Mouse (Mus musculus): ENCODE measurements around the gene Zfp362.
A peak's percentile ranks its signal among the peaks of the same experiment; 100 is the strongest.

The Zfp362 gene

DNA sequence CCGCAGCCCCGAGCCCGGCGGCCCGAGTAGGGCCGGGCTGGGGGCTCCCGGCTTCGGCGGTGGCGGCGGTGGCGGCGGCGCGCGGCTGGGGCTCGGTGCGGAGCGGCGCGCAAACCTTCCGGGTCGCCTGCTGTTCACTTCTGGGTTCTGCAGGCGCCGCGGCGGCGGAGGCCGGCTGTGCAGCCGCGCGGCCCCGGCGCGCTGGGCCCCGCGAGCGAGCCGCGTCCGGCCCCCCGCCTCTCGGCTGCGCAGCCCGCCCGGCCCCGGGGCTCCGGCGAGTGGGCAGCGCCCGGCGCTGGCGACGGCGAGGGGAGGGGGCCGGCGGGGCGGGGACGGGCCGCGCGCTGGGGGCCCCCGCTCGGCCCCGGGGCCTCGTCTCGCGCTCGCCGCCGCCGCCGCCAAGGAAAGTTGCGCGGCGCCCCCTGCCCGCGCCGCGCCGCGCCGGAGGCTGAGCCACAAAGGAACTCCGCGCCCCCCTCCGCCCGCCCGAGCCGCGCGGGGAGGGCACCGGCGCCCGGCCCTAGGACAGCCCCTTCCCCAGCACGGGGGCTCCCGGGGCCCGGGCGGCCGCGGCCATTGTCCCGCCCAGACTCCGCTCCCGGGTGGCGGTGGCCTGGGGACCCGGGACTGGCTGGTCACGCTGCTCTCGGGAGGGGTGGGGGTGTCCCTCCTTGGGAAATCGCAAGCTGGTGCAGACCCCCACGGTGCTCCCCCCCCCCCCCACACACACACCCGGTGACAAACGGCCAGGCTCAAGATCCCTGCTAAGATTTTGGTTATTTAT, at the start of gene Zfp362:
Gene Zfp362, minus strand, starts transcription at position 3 of the 784 bp plus-strand sequence.
- DNase-seq, result peak in 1 of 2 experiments; percentile 79

DNA sequence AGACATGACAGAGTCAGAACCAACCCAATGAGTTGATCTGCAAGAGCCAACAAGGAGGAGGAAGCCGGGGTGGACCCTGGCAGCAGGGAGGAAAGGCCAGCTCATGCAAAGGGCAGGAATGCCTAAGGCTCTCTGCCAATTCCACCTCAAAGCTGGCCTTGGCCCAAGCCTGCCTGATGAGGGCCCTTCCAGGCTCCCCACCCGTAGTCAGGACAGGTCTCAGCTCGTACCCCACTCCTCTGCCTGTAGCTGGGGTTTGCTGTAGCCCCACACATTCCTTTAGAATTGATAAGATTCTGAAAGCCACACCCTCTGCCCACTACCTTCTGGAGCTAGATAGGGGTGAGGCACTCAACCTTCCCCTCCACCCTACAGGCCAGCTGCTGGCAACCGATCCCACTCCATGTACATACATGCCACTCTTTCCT, 49.8 kb upstream of the Zfp362 start:
- DNase-seq, result peak; percentile 89

DNA sequence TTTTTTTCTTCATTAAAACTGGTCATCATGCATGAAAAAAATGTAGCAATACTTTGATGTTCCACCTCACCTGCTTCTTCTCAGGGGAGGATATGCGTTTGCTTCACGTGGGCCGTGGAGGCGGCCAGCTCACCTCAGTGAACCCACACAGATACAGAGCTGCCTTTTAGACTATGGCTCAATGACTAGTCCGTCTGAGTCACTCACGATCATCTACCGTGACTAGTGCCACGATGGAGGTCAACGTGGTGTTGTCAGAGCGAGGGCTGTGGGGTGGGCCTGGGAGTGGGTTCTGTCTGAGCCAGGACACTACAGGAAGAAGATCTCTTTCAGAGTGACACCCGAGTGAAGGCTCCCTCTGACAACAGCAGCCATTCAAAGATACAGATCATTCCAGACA, 47.3 kb upstream of the Zfp362 start:
- no peak for DNase-seq

DNA sequence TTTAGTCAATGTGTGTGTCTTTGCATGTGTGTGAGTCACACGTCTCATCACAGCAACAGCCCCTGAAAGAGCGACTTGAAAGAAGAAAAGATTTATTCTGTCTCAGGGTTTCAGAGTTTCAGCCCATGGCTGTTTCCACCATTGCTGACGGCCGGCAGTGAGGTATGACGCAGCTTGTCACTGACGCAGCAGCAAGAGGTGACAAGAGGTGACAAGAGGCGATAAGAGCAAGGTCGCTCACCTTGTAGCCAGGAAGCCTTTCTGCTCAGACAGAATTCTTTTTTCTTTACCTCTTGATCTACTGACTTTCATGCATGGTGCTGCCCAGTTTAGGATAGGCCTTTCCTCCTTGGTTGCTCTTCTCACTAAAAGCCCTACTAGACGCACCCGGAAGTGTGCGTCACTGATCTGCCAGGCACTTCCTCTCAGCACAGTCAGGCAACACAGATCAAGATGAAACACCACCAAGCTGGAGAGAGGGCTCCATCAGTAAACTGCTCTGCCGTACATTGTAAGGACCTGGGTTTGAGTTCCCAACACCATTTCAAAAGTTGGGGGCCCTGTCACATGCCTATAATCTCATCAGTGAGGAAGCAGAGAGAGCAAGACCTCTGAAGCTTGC, 46.5 kb upstream of the Zfp362 start:
- DNase-seq, result no peak

DNA sequence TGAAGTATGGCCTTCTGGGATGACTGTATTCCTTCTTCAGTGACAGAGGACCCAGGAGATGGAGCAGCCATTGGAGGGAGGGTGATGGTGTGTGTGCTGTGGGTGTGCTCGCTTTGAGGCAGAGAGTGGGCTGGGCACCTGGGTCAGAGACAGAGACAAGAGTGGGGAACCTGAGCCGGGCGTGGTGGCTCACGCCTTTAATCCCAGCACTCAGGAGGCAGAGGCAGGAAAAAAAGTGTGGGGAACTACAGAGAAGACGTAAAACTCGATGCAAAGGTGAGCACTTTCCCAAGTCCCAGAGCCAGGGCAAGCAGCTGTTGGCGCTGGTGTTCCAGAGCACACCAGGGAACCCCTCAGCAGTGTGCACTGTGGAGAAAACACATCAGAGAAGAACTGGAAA, 43.8 kb upstream of the Zfp362 start:
- no peak for DNase-seq

DNA sequence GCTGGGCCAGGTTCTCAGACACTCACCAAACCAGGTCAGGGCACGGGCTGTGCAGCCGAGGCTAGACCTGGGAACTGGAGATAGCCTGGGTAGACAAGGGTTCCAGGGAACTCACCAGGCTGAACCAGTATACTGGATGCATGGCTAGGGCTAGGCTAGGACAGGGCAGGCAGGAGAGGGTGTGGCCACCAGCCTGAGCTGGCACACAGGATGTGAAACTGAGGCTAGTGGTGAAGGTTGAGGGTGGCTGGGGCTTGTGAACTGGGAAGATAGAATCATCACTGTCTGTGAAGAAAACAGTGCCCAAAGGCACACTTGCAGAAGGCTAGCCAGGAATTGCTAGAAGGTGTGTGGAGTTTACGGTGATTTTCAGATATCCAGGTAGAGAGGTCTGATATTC, 43.1 kb upstream of the Zfp362 start:
- DNase-seq, result no peak

DNA sequence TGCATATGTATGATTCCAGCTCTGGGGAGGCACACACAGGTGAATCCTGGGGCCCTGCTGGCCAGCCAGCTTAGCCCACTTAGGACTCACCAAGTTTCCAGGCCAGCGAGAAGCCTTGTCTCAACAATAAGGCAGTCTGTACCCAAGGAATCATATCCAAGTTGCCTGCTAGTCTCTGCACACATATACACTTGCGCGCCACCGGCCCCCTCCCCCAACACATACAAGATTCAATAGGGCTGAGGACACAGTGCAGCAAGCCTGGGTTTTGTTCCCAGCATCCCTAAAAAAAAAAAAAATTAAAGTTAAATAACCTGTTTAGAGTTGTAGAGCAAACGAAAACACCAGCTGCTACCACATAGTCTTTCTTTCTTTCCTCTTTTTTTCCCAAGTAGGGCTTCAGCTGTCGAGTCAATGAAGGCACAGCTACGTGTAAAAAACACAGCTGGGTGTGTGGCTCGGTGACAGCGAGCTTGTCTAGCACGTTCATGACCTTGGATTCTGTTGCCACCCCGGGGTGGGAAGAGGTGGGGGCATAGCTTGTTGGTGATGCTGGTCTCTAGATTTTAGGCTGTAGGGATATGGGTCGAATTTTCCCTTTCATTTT, 39.6 kb upstream of the Zfp362 start:
- DNase-seq, result no peak

DNA sequence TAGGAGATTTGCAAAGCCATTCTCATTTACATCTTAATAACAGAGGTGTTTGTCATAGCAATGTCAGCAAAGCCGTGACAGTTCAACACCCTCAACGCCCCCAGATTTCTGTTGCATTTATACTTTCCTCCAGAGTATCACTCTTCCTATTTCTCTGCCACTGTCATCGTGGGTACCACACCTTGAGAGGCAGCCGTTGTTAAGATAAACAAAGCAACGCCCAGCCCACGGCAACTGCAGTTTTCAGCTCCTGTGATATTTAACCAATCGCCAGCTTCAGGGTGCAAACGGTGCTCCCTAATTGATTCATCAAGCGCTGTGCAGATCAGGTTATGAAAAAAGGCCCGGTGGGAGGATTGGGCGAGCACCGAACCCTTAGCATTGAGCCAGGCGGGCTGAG, 38.7 kb upstream of the Zfp362 start:
- DNase-seq, result no peak

DNA sequence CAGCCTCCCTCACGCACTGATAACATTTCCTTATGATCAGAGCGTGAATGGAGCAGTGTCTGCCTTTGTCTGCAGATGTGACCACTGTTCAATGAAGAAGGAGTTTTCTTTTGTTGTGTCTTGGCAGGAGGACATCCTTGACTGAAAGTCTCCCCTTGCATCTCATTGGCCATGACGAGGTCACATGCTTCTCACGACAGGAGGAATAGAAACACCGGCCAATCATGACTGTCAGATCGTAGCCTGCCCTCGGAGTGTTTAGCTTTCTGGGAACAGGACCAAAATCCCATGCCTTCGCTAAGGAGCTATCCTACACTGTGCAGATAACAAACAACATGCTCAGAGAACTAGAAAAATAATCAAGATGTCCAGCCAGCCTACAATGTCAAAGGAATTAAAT, 35.4 kb upstream of the Zfp362 start:
- no peak for DNase-seq

DNA sequence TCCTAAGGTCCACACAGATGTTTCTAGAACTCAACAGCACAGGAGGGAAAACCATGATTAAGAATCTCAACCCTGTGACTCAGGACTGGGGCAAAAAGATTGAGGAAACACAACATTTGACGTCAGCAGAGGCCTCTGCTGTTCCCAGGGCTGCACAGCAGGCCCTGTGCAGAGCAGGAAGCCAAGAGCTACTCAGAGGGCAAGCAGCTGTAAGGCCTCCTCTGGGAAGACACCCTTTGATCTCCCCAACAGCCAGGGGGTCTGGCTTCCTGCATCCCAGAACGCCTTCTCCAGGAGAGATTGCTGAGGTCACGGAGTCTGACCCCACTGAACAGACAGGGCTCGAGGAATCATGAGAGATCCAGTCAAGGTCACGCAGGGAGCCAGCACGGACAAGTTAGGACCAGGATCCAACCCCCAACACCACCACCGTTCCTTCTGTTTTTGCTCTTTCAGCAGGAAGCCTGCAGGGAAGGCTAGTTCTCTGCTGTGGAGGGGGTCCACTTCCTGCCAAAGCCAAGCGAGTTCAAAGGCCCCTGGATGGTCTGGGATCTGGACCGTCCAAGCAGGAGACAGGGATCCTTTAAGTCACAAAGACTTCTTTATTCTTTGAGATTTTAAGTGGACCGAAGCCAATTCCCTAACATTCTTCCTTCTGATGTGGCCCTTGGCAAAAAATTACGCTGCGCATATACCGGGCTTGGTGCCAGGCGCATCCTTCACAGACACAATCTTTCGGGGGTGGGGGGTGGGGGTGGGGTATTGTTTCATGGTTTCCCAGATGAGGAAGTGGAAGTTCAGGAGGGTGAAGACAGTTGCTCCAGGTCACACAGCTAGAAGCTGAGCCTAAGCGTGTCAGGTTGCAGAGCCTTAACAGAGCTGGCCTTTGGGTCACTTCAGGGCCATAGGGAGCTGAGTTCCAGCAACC, 34.2 kb upstream of the Zfp362 start:
- peak; percentile 48 to 58 for DNase-seq

DNA sequence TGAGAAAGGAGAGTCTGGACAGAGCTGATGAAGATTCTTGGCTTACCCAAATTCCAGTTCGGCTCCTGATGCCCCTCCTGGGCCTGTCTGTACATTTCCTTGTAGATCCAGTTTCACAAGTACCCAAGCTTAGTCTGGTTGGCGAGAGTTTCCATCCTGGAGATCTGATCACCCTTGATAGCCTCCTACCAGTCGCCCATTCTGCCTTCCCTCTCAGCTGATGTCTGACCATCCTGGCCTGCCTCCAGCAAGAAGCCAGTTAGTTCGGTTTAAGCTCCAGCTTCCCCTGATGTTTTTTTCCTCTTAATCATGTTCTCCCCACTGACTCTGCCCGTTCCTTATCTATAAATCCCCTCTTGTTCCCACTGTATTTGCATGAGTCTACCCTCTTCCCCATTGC, 32.4 kb upstream of the Zfp362 start:
- no peak for DNase-seq

DNA sequence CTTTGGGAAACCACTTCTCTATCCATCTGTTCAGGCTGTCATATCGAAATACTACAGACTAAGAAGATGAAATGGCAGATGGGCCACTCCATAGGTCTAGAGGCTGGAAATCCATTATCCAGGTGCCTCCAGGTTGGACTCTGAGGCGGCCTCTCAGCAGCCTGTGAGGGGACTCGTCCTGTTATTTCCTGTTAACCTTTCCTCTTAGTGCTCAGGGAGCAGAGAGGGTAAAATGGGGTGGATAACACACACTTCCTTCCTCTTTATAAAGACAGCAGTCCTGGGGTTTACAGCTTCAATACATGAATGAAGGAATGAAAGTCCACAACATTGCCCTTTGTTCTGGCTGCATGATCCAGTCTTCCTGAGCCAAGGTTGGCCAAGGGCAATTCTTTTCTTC, 18.3 kb upstream of the Zfp362 start:
- DNase-seq, result no peak

DNA sequence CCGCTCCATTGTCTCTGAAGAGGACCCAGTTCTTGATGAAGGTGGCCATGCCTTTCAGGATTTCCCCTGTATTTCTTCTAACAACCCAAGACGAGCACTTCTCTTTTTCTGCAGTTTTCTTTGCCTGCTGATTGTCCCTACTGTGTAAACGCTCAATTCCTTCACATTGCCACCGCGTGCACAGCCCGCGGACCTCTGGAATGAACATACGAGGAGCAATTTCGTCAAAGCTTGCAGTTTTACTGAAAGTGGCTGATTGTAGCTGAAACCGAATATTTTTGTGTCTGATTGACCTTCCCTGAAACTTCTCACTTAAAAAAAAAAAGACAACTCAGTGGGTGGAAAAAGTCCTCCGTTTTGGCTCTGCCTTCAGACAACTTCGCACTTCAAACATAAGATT, 14.7 kb upstream of the Zfp362 start:
- DNase-seq, result no peak

DNA sequence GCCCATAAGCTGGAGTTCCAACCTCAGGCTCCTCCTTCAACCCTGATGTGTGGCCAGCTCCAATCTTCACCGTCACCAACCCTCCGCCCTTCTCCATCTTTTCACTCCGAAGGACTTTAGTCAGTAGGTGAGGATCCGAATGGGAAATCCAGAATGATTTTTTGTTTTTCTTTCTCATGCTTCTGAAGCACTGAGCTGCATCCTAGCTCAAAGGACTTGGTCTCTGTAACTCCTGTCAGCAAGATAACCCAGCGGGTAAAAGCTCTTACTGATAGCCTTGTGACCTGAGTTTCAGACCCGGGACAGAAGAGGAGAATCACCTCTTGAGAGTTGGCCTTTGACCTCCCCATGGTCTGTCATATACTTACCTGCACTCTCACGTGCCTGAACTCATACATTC, 11.2 kb upstream of the Zfp362 start:
- DNase-seq, result no peak

DNA sequence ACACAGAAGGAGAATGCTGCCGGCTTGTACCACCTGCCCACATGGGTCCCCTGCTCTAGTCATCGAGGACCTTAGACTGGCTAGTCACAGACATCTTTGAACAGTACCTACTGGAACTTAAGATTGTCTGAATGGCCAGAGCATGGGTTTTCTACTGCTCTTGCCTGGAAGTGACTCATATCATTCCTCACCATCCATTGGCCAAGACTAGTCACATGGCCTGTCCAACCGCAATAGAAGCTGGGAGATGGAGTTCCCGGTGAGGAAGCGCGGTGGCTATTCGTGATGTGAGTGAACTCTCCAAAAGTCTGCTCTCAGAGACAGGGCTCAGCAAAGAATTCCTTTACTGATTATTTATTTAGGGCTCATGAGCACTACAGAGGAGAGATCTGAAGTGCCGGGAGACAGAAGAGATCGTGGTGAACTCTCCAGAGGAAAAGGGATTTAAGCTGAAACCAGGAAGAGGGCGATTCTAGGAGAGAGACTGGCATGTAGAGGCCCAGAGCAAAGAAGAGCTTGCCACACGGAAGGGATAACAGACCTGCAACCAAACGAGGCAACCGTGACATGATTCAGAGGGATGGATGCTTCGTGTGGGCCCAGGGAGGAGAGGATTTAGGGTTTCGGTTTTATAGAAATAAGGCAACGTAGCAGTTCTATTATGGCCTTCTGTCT, 5.7 kb upstream of the Zfp362 start:
- DNase-seq, result peak; percentile 87 to 91

DNA sequence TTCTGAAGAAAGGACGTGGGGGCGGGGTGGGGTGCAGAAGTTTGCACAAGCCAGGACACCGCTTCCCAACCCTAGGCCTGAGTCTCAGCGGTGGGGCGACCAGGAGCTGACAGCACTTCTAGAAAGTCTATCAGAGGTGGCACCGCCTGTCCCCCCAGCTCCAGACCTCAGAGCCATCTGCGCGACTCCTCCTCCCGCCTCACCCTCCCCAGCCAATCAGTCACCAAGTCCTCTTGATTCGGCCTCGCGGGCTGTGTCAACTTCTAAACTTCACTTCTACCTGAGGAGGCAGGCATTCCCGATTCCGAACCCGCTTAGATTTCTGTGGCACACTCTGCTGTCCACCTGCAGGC, 958 bp upstream of the Zfp362 start:
- peak; percentile 79 to 83 for DNase-seq

DNA sequence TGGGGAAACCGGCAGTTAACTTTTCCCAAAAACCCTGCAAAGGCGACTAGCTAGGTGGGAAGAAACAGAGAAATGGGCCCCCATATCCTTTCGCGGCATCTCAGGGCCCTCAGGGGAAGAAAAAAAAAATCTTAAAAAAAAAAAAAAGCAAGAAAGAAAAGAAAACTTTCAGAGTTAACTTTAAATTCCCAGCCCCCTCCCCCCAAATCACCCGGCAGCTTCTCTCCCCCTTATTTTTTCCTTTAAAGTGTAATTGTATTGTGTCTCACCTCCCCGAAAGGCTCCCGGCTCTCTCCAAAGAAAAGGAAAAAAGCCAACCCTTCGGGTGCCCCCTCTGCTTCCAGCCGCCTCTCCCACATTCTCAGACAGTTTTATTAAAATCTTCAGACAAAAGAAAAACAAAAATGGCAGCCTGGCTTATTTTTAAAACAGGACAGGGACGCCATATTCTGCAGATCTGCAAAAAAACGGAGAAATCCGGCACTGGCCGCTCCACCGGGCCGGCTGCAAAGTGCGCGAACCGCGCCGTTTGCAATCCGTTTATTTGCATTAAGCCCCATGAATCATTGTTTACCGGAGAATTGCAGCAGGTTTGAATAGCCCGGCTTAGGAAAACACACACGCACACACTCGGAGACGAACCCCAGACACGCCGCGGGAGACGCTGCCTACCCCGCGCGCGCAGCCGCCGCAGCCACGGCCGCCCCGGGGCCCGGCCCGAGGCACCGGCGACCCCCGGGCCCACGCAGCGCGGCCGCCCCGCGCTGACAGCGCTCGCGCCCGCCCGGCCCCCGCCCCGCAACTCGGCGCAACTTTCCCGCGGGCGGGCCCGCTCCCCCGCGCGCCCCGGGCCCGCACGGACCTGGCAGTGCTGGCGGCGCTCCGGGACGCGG, 449 bp downstream of the Zfp362 start:
- peak in 1 of 2 experiments; percentile 53 for DNase-seq

DNA sequence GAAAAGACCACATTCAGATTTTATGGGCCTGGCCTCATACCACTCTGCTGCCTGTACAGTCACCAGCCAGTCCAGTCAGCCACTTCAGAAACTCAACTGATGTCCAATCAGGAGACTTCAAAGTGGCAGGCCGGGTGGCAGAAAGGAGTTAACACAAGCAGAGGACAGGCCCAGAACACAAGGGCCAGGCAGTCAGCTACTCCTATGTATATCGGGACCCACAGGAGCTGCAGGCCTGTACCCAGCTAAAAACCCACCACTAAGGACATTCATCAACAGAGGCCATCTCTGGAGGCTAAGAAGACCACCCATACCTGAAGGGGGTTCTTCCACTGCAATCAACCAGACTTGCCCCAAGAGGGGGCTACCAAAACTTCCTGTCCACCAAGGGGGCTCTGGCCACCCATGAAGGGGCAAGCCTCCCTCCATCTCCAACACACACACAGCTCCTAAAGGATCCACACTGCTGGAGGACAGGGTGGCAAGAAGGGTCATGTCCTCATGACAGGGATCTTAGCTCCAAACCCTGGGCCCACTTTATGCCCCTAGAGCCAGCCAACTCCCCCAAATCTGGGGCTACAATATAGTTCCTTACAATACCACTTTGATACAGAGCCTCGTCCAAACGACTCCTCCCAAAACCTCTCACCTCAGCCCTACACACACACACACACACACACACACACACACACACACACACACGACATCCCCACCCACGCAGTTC, 1.3 kb downstream of the Zfp362 start:
- DNase-seq, result peak in 1 of 2 experiments; percentile 35

DNA sequence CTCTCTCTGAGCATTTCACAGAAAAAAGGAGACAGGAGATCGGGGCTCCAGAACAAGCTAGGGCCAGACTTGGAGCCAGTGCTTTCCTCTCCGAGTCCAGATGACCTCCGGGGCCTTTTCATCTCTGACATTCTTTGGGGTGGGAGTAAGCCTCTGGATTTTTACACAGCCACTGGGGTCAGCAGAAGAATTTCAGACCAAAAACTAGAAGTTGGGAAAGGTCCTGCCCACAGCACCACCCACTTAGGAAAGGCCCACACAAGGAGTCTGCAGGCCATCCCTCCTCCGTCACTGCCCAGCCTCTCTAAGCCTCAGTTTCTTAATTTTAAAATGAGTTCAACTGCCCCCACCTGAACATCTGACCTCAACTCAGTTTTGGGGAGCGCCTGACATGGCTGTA, 2.3 kb downstream of the Zfp362 start:
- DNase-seq, result no peak

DNA sequence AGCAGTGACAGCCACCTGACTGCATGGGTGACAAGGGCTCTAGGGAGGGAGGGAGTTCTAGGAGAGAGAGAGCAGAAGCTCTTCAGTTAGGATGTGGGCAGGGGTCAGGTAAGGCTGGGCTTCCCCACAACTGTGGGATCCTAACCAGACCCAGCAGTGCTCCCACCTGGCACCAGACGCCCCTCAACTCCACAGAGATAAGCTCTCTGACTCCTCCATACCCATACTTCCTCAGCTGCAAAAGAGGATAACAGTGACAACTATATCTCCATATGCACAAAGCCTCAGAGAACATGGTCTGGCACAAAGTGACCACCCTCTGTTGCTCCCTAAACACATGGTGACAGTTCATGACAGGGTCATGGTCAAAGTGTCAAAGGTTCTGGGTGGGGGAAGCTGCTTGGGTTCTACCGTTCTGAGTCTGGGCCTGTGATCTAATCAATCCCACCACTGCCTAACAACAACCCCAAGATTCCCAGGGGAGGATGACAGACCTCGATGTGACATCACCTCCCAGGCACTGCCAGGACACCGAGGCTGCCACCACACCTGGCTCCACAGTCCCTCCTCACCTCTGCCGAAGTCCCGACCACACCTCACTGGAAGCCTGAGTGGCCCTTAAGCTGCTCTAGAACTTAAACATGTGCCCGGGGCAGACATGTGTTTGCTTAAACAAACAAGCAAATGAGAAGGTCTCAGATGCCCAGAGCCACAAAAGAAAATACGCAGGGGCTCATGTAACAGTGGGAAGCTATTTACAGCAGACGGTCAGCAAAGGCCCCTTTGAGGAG, 4.0 kb downstream of the Zfp362 start:
- no peak for DNase-seq

Measured in kidney, postnatal 36 days (tissue).